Mouse (Mus musculus): Measurements from ENCODE around the gene G430095P16Rik.

G430095P16Rik gene

DNA sequence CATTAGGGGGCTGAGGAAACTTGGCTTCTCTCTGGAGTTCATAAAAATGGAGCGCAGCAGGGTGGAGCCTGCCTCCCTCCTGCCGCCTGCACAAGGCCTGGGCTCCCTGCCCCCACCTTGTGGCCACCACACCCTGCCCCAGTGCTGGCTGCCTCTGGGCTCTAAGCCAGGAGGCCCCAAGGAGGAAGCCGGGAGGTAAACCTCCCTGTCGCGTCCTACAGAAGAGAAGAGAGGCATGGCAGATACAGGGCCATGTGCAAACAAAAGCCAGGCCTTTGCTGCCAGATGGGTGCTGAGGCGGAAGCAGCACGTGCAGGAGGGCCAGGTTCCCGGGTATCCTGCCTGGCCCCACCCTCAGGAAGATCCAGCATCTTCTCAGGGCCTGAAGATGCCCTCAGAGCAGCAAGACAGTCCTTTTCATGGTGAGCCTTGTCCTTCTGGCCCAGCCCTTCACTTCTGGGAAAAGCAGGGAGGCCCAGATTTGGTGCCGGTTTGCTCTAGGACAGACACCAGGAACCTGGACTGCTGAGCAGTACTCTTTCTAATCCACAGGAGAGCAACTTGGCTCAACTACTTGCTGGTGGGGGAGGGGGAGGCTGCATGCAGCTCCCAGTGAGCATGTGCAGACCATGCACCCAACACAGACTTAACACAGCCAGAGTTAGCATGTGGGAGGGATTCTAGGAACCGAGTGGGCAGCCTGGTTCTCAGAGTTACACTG, at the start of gene G430095P16Rik:
Gene G430095P16Rik, plus strand, starts transcription at position 158 of the 721 bp plus-strand sequence.
- in situ Hi-C loops (cut with MboI; ENCODE audit: low pct_unique_long_range_greater_than_20kb in 1 of 2, low sequenced_read_pairs in 2 of 2, unreplicated experiment in 1 of 2): no loop called here

- in situ Hi-C loops (cut with MboI; ENCODE audit: low pct_unique_long_range_greater_than_20kb in 1 of 2, low sequenced_read_pairs in 2 of 2, unreplicated experiment in 1 of 2): no loop called here
These were observed 45.5 kb upstream of the G430095P16Rik start for GRCm38 (mm10) chr8:84677305-84677704.

- in situ Hi-C loops (cut with MboI; ENCODE audit: low pct_unique_long_range_greater_than_20kb in 1 of 2, low sequenced_read_pairs in 2 of 2, unreplicated experiment in 1 of 2): no loop called here
These were observed 41.3 kb upstream of the G430095P16Rik start for GRCm38 (mm10) chr8:84681476-84681875.

- in situ Hi-C loops (cut with MboI; ENCODE audit: low pct_unique_long_range_greater_than_20kb in 1 of 2, low sequenced_read_pairs in 2 of 2, unreplicated experiment in 1 of 2): no loop called here
These were observed 40.5 kb upstream of the G430095P16Rik start for GRCm38 (mm10) chr8:84682257-84682656.

DNA sequence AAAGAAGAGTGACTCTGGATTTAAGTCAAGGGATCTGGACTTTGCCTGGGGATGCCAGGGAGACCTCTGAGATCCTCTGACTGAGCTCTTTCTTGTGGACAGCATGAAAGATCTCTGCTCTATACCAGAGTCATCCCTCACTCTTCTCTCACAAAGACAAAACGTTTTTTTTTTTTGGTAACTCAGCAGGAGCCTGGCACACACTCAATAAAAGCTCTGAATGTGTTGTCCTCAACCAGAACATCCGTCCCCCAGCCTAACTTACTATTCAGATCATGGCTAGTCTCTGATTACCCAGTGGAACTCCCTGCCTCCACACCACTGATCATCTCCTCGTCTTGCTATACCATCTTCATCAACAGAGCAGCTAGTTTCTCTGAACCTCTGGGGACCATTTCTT, 38.3 kb upstream of the G430095P16Rik start:
- in situ Hi-C loops (cut with MboI; ENCODE audit: low pct_unique_long_range_greater_than_20kb in 1 of 2, low sequenced_read_pairs in 2 of 2, unreplicated experiment in 1 of 2): no loop called here

DNA sequence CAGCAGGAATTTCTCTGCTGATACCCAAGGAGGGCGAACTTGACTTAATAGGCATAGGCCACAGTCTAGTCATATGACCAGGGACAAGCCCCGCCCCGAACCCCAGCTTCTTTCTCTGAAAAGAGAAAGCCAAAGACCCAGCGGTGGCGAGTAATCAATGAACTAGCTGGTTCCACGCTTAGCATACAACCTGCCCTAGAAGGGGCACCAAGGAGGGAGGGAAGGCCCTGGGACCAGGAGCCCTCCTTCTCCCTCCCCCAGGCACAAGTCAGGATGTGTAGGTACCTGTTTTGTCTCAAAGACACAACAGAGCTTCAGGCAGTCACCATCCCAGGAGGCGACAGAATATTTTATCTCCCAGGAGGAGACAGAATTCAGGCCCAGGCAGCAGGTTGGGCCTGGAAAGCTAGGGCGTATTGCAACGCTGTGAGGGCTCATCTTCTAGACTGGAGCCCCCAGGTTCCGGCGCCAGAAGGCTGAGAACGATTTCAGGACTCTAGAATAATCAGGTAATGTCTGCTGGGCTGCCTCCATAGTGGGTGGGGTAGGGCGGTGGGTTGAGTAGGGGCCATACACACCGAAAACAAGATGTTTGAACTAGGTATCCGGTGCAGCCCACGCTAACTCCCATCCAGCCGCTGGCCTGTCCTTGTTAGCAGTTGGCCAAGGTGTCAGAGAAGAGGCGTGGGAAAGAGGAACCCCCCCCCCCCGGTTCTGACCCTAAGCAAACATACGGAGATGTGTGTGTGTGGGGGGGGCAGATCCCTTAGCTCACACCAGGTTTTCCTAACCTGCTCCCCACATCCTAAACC, 36.4 kb upstream of the G430095P16Rik start, which contains the start of gene Trmt1:
Gene Trmt1, plus strand, starts transcription at position 117 of the 812 bp plus-strand sequence.
- in situ Hi-C loops (cut with MboI; ENCODE audit: low pct_unique_long_range_greater_than_20kb in 1 of 2, low sequenced_read_pairs in 2 of 2, unreplicated experiment in 1 of 2): no loop called here

DNA sequence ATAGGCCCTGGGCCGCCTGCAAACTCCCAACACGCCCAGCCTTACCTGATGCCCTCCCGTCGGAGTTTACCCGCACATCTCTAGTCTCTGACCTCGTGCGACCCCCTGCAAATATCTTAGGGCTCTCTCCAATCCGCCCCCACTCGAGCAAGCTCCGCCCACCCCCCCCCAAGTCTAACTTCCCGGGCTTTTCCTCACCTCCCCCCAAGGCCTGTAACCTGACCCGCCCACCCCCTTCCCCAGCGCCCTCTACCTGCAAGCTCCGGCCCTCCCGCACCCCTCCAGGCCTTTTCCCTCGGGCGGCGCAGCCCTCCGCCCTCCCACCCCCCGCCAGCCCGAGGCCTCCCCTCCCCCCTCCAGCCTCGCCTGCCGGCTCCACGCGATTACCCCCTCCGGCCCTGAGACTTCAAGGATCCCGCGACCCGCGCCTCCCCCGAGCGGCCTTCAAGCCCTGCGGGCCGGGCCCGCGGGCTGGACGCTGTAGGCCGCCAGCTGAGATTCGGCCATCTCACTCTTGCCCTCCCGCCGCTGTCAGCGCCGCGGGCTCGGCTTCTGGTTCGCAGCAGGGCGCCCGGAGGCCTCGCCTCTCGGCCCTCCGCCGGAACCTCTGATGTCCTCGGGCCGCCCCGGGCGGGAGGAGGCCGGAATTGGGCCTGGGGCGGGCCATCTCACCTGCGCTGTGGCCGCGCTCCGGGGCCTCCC, 35.7 kb upstream of the G430095P16Rik start:
- in situ Hi-C loops (cut with MboI; ENCODE audit: low pct_unique_long_range_greater_than_20kb in 1 of 2, low sequenced_read_pairs in 2 of 2, unreplicated experiment in 1 of 2): no loop called here

- in situ Hi-C loops (cut with MboI; ENCODE audit: low pct_unique_long_range_greater_than_20kb in 1 of 2, low sequenced_read_pairs in 2 of 2, unreplicated experiment in 1 of 2): no loop called here
These were observed 35.1 kb upstream of the G430095P16Rik start, which contains the start of gene Nacc1 for GRCm38 (mm10) chr8:84687705-84688100. TSS of gene Nacc1 (minus strand) at chr8:84687862.

- in situ Hi-C loops (cut with MboI; ENCODE audit: low pct_unique_long_range_greater_than_20kb in 1 of 2, low sequenced_read_pairs in 2 of 2, unreplicated experiment in 1 of 2): no loop called here
These were observed 33.5 kb upstream of the G430095P16Rik start for GRCm38 (mm10) chr8:84689091-84689915.

- in situ Hi-C loops (cut with MboI; ENCODE audit: low pct_unique_long_range_greater_than_20kb in 1 of 2, low sequenced_read_pairs in 2 of 2, unreplicated experiment in 1 of 2): no loop called here
These were observed 29.5 kb upstream of the G430095P16Rik start for GRCm38 (mm10) chr8:84693332-84693731.

DNA sequence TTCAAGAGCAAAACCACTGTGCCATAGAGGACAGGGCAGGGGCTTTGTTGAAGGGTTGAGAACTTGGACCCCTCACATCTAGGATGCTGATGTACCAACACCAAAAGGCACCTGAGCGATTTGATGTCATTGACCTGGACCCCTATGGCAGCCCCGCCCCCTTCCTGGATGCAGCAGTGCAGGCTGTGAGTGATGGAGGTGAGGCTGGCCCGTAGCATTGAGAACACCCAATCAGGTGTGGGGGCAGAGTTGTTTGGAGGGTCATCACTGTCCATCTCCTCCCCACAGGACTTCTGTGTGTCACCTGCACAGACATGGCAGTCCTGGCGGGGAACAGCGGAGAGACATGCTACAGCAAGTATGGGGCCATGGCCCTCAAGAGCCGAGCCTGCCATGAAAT, 27.7 kb upstream of the G430095P16Rik start:
- in situ Hi-C loops (cut with MboI; ENCODE audit: low pct_unique_long_range_greater_than_20kb in 1 of 2, low sequenced_read_pairs in 2 of 2, unreplicated experiment in 1 of 2): loop anchor here in 1 of 2 experiments (5.0 kb wide), 1 partner anchor 112 kb away; no protein-coding TSS in a partner anchor

- in situ Hi-C loops (cut with MboI; ENCODE audit: low pct_unique_long_range_greater_than_20kb in 1 of 2, low sequenced_read_pairs in 2 of 2, unreplicated experiment in 1 of 2): loop anchor here in 1 of 2 experiments (5.0 kb wide), 1 partner anchor 110 kb away; no protein-coding TSS in a partner anchor
These were observed 25.4 kb upstream of the G430095P16Rik start for GRCm38 (mm10) chr8:84697166-84698130.

DNA sequence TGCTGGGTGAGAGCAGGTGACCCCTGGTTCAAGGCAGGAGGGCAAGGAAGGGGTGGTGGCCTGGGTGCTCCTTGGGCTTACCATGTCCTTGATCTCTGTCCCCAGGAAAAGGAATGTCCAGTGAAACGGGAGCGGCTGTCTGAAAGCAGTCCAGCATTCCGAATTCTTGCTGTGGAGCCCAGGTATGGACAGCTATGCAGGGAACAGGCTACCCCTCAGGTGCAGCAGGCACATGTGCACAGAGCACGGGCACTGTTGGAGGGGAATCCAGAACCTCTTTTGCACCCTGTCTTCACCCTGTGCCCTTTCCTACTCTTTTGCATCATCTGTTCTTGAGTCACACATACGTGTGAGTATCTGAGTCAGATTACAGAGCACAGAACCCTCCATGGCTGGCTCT, 24.5 kb upstream of the G430095P16Rik start:
- in situ Hi-C loops (cut with MboI; ENCODE audit: low pct_unique_long_range_greater_than_20kb in 1 of 2, low sequenced_read_pairs in 2 of 2, unreplicated experiment in 1 of 2): loop anchor here in 1 of 2 experiments (5.0 kb wide), 1 partner anchor 109 kb away; no protein-coding TSS in a partner anchor

- in situ Hi-C loops (cut with MboI; ENCODE audit: low pct_unique_long_range_greater_than_20kb in 1 of 2, low sequenced_read_pairs in 2 of 2, unreplicated experiment in 1 of 2): loop anchor here in 1 of 2 experiments (5.0 kb wide), 1 partner anchor 108 kb away; no protein-coding TSS in a partner anchor
These were observed 23.8 kb upstream of the G430095P16Rik start for GRCm38 (mm10) chr8:84698929-84699401.

DNA sequence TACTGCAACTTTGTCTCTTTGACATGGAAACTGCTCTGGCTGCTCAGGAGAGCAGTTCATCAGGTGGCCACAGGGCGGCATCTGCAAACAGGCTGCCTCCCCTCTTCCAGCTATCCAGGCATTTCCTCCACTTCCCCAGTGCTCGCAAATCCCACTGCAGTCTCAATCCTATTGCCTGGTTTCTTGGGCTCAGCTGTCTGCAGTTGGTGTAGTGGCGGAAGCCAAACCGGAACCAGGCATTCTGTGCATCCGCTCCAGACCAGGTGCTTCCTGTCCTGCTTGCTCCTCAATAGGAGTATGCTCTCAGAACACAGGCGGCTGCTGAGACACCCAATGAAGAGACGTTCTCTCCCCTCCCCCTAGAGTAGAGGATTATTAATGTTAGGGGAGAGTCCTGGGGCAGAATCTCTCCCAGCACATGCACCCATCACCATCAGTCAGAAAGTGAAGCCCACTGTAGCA, 22.9 kb upstream of the G430095P16Rik start:
- in situ Hi-C loops (cut with MboI; ENCODE audit: low pct_unique_long_range_greater_than_20kb in 1 of 2, low sequenced_read_pairs in 2 of 2, unreplicated experiment in 1 of 2): loop anchor here (5.0 kb wide), 2 partner anchors 107 to 117 kb away; no protein-coding TSS in a partner anchor

GRCm38 (mm10) chr8:84700526-84700925, 22.3 kb upstream of the G430095P16Rik start:
- in situ Hi-C loops (cut with MboI; ENCODE audit: low pct_unique_long_range_greater_than_20kb in 1 of 2, low sequenced_read_pairs in 2 of 2, unreplicated experiment in 1 of 2): loop anchor here in 1 of 2 experiments (5.0 kb wide), 1 partner anchor 117 kb away; no protein-coding TSS in a partner anchor
